ENCODE assay signal across 15 mouse cellular contexts in genomic region chr3:9449261-9450007, GRCm38 (mm10).
DNase-seq lines count a peak whose midpoint lies in the region; ATAC-seq lines count a peak whose summit lies in the region.
"Had no signal": no experiment of that assay in that cellular context is flagged by ENCODE, and none has a peak within 500 bp of the region (broad histone marks: within the 10 kb centered on the region; RNA-seq: fewer than 3 reads in every experiment).

No protein-coding gene starts in this region.

- no peak overlapping the region for H3K4me3 ChIP-seq in heart, embryonic 16.5 days (ENCODE audit: low read length)
- no peak overlapping the region for H3K4me3 ChIP-seq in forebrain, embryonic 11.5 days (ENCODE audit: low read depth, low read length)
- H3K4me3 ChIP-seq in intestine, embryonic 16.5 days (ENCODE audit: low read length), result no peak overlapping the region
- H3K4me3 ChIP-seq in neural tube, embryonic 12.5 days, result no peak overlapping the region

- intact Hi-C loops in left cerebral cortex, postnatal 14 days (cut with DNase I), result no loop called here

- H3K4me2 ChIP-seq in heart, embryonic 16.5 days (ENCODE audit: low read depth, low read length), result no peak overlapping the region
- no peak overlapping the region for H3K4me2 ChIP-seq in forebrain, embryonic 11.5 days (ENCODE audit: low read depth, low read length, severe bottlenecking)
- H3K4me2 ChIP-seq in intestine, embryonic 16.5 days (ENCODE audit: low read depth, low read length), result no peak overlapping the region
- H3K4me2 ChIP-seq in neural tube, embryonic 12.5 days (replicated peaks), result no peak overlapping the region
- H3K4me2 ChIP-seq: lung, embryonic 14.5 days had no signal

- peaks cover 7% of the 10 kb centered on the region for H3K36me3 ChIP-seq in heart, embryonic 16.5 days (ENCODE audit: control insufficient read depth, insufficient read depth)
- H3K36me3 ChIP-seq in forebrain, embryonic 11.5 days (ENCODE audit: control insufficient read depth, insufficient read depth, low read length), result no peaks in the 10 kb centered on the region
- H3K36me3 ChIP-seq in intestine, embryonic 16.5 days (ENCODE audit: control insufficient read depth, insufficient read depth, low read length), result 0 out of 2 replicates have a peak, but pooled peaks cover 4% of the 10 kb centered on the region
- H3K36me3 ChIP-seq in neural tube, embryonic 12.5 days, result peaks cover 15% of the 10 kb centered on the region; the same call in 1 of the 2 replicates

- ATAC-seq in heart, embryonic 16.5 days (replicated peaks; ENCODE audit: extremely low read depth, insufficient read depth, low FRiP score), result no peak
- ATAC-seq in forebrain, embryonic 11.5 days (replicated peaks; ENCODE audit: low FRiP score), result 0 out of 2 replicates have a peak, but pooled peaks have one; percentile 27
- peak; percentile 63; the same call in 1 of the 2 replicates for ATAC-seq in intestine, embryonic 16.5 days
- ATAC-seq in neural tube, embryonic 12.5 days (ENCODE audit: low FRiP score, low read depth), result peak; percentile 80; the same call in 1 of the 2 replicates
- no peak for ATAC-seq in frontal cortex, adult (ENCODE audit: low TSS enrichment)

- no peaks in the 10 kb centered on the region for H3K27me3 ChIP-seq in heart, embryonic 16.5 days (ENCODE audit: control insufficient read depth, insufficient read depth, low read length)
- H3K27me3 ChIP-seq in forebrain, embryonic 11.5 days (ENCODE audit: control insufficient read depth, insufficient read depth, low read length), result no peaks in the 10 kb centered on the region
- H3K27me3 ChIP-seq in intestine, embryonic 16.5 days (replicated peaks; ENCODE audit: control insufficient read depth, insufficient read depth, low read length), result no peaks in the 10 kb centered on the region
- no peaks in the 10 kb centered on the region for H3K27me3 ChIP-seq in neural tube, embryonic 12.5 days (replicated peaks)

- H3K9me3 ChIP-seq in heart, embryonic 16.5 days (replicated peaks; ENCODE audit: control insufficient read depth, low read length), result peaks cover 3% of the 10 kb centered on the region; the same call in 1 of the 2 replicates
- no peaks in the 10 kb centered on the region for H3K9me3 ChIP-seq in forebrain, embryonic 11.5 days (ENCODE audit: control insufficient read depth, low read length)
- H3K9me3 ChIP-seq in intestine, embryonic 16.5 days (ENCODE audit: control insufficient read depth, low read length), result 0 out of 2 replicates have a peak, but pooled peaks cover 3% of the 10 kb centered on the region
- H3K9me3 ChIP-seq in neural tube, embryonic 12.5 days, result 0 out of 2 replicates have a peak, but pooled peaks cover 4% of the 10 kb centered on the region

- DNase-seq in heart, postnatal 4 days, result no peak
- DNase-seq in forebrain, embryonic 11.5 days (ENCODE audit: low spot score), result no peak
- DNase-seq in left cerebral cortex, postnatal 14 days (ENCODE audit: low spot score in 2 of 2), result no peak
- DNase-seq in retina, postnatal 1 day, result no peak
- DNase-seq: cerebellum, postnatal 25 days; heart, postnatal 14 days; layer of hippocampus, adult 9-11 months; lung, embryonic 14.5 days; right cerebral cortex, postnatal 14 days; thymus, postnatal 4 days had no signal

- no peak overlapping the region for H3K9ac ChIP-seq in heart, embryonic 16.5 days (ENCODE audit: low read length)
- H3K9ac ChIP-seq in forebrain, embryonic 11.5 days (ENCODE audit: low read length), result no peak overlapping the region
- no peak overlapping the region for H3K9ac ChIP-seq in intestine, embryonic 16.5 days (ENCODE audit: low read depth, low read length)
- H3K9ac ChIP-seq in neural tube, embryonic 12.5 days, result no peak overlapping the region
- H3K9ac ChIP-seq: lung, embryonic 14.5 days had no signal

- H3K27ac ChIP-seq in heart, embryonic 16.5 days (ENCODE audit: low read length), result peak overlapping the region; percentile 40; the same call in 1 of the 2 replicates
- H3K27ac ChIP-seq in forebrain, embryonic 11.5 days (ENCODE audit: low read depth, low read length), result no peak overlapping the region
- H3K27ac ChIP-seq in intestine, embryonic 16.5 days (ENCODE audit: low read length), result no peak overlapping the region
- H3K27ac ChIP-seq in neural tube, embryonic 12.5 days, result no peak overlapping the region
- H3K27ac ChIP-seq: kidney, postnatal 0 days had no signal

- WGBS in heart, embryonic 16.5 days, result 65% methylated on average over 7 of the region's 7 CpGs
- 55% methylated on average over 7 of the region's 7 CpGs for WGBS in forebrain, embryonic 11.5 days
- 65% methylated on average over 7 of the region's 7 CpGs for WGBS in intestine, embryonic 16.5 days
- 50% methylated on average over 7 of the region's 7 CpGs for WGBS in neural tube, embryonic 12.5 days

- peaks cover 5% of the 10 kb centered on the region for H3K4me1 ChIP-seq in heart, embryonic 16.5 days (ENCODE audit: control insufficient read depth, insufficient read depth, low read length)
- H3K4me1 ChIP-seq in forebrain, embryonic 11.5 days (replicated peaks; ENCODE audit: control insufficient read depth, insufficient read depth, low read length), result no peaks in the 10 kb centered on the region
- no peaks in the 10 kb centered on the region for H3K4me1 ChIP-seq in intestine, embryonic 16.5 days (ENCODE audit: control insufficient read depth, insufficient read depth, low read length)
- H3K4me1 ChIP-seq in neural tube, embryonic 12.5 days, result peaks cover 9% of the 10 kb centered on the region; the same call in 1 of the 2 replicates

Comparison
In these comparisons a context has a peak if more than half of its experiments do, and no peak if none do; other contexts are left out.
1. ATAC-seq: peak in forebrain, embryonic 11.5 days (single experiment), intestine, embryonic 16.5 days (single experiment) and neural tube, embryonic 12.5 days (single experiment); none in heart, embryonic 16.5 days (single experiment) and frontal cortex, adult (single experiment).